11 mouse cellular contexts compared by ENCODE assay signal in the genomic region with DNA sequence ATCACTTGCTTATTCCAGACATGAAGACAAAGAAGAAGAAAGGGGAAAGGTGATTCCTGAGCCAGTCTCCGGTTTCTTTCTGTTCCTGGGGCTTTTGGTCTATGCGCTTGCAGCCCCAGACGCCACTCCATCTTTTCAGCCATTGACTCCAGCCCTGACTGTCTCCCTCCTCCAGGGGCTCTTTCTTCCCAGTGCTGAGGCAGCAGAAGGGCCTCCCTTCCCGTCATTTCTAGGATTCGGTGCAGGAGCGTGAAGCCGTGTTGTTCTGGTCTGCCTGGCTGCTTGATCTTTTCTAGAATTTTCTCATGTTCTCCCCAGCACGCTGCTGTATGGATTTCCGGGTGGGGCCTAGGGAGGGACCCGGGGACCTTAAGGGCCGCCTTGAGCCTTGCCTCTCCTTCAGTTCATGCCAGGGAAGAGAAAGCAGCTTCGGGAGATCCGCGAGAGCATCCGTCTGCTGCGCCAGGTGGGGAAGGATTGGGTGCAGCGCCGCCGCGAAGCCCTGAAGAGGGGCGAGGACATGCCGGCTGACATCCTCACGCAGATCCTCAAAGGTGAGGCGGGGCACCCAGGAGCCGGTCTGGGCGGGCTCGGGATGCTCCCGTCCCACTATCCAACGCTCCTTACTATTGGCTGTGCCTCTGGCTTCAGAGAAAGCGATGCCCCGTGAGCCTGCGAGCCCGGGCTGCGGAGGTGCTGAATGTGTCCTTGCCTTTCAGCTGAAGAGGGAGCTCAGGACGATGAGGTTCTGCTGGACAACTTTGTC. TPM values are rescaled to one million over a fixed set of nuclear protein-coding genes. Genes with fewer than 3 reads are reported as not detected.
A peak's percentile ranks its signal among the peaks of the same experiment; 100 is the strongest.
DNase-seq lines count a peak whose midpoint lies in the region; ATAC-seq and TF ChIP-seq lines count a peak whose summit lies in the region.
"Had no signal": no experiment of that assay in that cellular context is flagged by ENCODE, and none has a peak within 500 bp of the region (broad histone marks: within the 10 kb centered on the region; RNA-seq: fewer than 3 reads in every experiment).

No protein-coding gene starts in this region.

- H3K4me3 ChIP-seq in heart, embryonic 16.5 days (ENCODE audit: low read length), result peak overlapping the region; percentile 16; the same call in 1 of the 2 replicates
- no peak overlapping the region for H3K4me3 ChIP-seq in heart, adult 2 months
- H3K4me3 ChIP-seq in embryonic facial prominence, embryonic 12.5 days, result peak overlapping the region; percentile 33
- H3K4me3 ChIP-seq in hindbrain, embryonic 15.5 days, result peak overlapping the region; percentile 10
- peak overlapping the region; percentile 12; the same call in 1 of the 2 replicates for H3K4me3 ChIP-seq in midbrain, postnatal 0 days (ENCODE audit: low read depth, low read length)

- intact Hi-C loops in heart, adult 2 months (cut with DNase I), result no loop called here

- no peak for TF ChIP-seq CTCF in heart, adult 2 months (IDR thresholded peaks at IDR 0.05)
- TF ChIP-seq CTCF in midbrain, postnatal 0 days (IDR thresholded peaks at IDR 0.05), result no peak

- H3K4me1 ChIP-seq in heart, embryonic 16.5 days (ENCODE audit: control insufficient read depth, insufficient read depth, low read length), result peaks cover 3% of the 10 kb centered on the region; the same call in 1 of the 2 replicates
- no peaks in the 10 kb centered on the region for H3K4me1 ChIP-seq in heart, adult 2 months (ENCODE audit: control insufficient read depth, insufficient read depth, low read length)
- peaks cover 9% of the 10 kb centered on the region for H3K4me1 ChIP-seq in embryonic facial prominence, embryonic 12.5 days
- H3K4me1 ChIP-seq in hindbrain, embryonic 15.5 days (replicated peaks), result peaks cover 9% of the 10 kb centered on the region
- no peaks in the 10 kb centered on the region for H3K4me1 ChIP-seq in midbrain, postnatal 0 days (ENCODE audit: insufficient read depth, low read length)

- no peak overlapping the region for H3K27ac ChIP-seq in heart, embryonic 16.5 days (ENCODE audit: low read length)
- H3K27ac ChIP-seq in heart, adult 2 months, result no peak overlapping the region
- no peak overlapping the region for H3K27ac ChIP-seq in embryonic facial prominence, embryonic 12.5 days
- 0 out of 2 replicates have a peak overlapping the region, but pooled peaks have one; percentile 30 for H3K27ac ChIP-seq in hindbrain, embryonic 15.5 days (replicated peaks)
- H3K27ac ChIP-seq in midbrain, postnatal 0 days (ENCODE audit: low read depth, low read length), result no peak overlapping the region

- H3K9ac ChIP-seq in heart, embryonic 16.5 days (ENCODE audit: low read length), result no peak overlapping the region
- no peak overlapping the region for H3K9ac ChIP-seq in heart, adult 2 months (ENCODE audit: low read depth, low read length)
- peak overlapping the region; percentile 45 for H3K9ac ChIP-seq in embryonic facial prominence, embryonic 12.5 days
- no peak overlapping the region for H3K9ac ChIP-seq in hindbrain, embryonic 15.5 days
- peak overlapping the region; percentile 39 for H3K9ac ChIP-seq in midbrain, postnatal 0 days (replicated peaks; ENCODE audit: low read length, poor library complexity, severe bottlenecking)

- H3K4me2 ChIP-seq in heart, embryonic 16.5 days (ENCODE audit: low read depth, low read length), result peak overlapping the region; percentile 47
- H3K4me2 ChIP-seq in embryonic facial prominence, embryonic 12.5 days (replicated peaks), result peak overlapping the region; percentile 53
- peak overlapping the region; percentile 46 for H3K4me2 ChIP-seq in hindbrain, embryonic 15.5 days
- peak overlapping the region; percentile 39 for H3K4me2 ChIP-seq in midbrain, postnatal 0 days (ENCODE audit: low read depth, low read length, poor library complexity, severe bottlenecking)

- ATAC-seq in heart, embryonic 16.5 days (replicated peaks; ENCODE audit: extremely low read depth, insufficient read depth, low FRiP score), result no peak
- ATAC-seq in embryonic facial prominence, embryonic 12.5 days (ENCODE audit: insufficient number of reproducible peaks, insufficient read depth, low FRiP score, low TSS enrichment), result no peak; the same call in 1 of the 2 replicates
- ATAC-seq in hindbrain, embryonic 15.5 days (ENCODE audit: low FRiP score, low read depth), result no peak; the same call in 1 of the 2 replicates
- ATAC-seq in midbrain, postnatal 0 days (ENCODE audit: low FRiP score), result 0 out of 2 replicates have a peak, but pooled peaks have one; percentile 23
- no peak for ATAC-seq in megakaryocyte progenitor cell, adult 5-6 weeks (replicated peaks; ENCODE audit: poor library complexity)

- H3K79me2 ChIP-seq in heart, adult 2 months (replicated peaks; ENCODE audit: control insufficient read depth, insufficient read depth, low read length), result no peaks in the 10 kb centered on the region

- no peak for TF ChIP-seq POLR2A in heart, adult 2 months (IDR thresholded peaks at IDR 0.05; ENCODE audit: insufficient read depth, low read depth, low read length)

- peaks cover 33% of the 10 kb centered on the region for H3K27me3 ChIP-seq in heart, embryonic 16.5 days (ENCODE audit: control insufficient read depth, insufficient read depth, low read length)
- peaks cover 2% of the 10 kb centered on the region; the same call in 1 of the 2 replicates for H3K27me3 ChIP-seq in heart, adult 2 months (ENCODE audit: control insufficient read depth, insufficient read depth, low read length)
- H3K27me3 ChIP-seq in embryonic facial prominence, embryonic 12.5 days, result peaks cover 41% of the 10 kb centered on the region
- peaks cover 19% of the 10 kb centered on the region for H3K27me3 ChIP-seq in hindbrain, embryonic 15.5 days
- H3K27me3 ChIP-seq in midbrain, postnatal 0 days (ENCODE audit: insufficient read depth, low read length), result peaks cover 10% of the 10 kb centered on the region

- no peaks in the 10 kb centered on the region for H3K36me3 ChIP-seq in heart, embryonic 16.5 days (ENCODE audit: control insufficient read depth, insufficient read depth)
- no peaks in the 10 kb centered on the region for H3K36me3 ChIP-seq in heart, adult 2 months (ENCODE audit: control insufficient read depth, insufficient read depth, low read length)
- H3K36me3 ChIP-seq in embryonic facial prominence, embryonic 12.5 days, result no peaks in the 10 kb centered on the region
- no peaks in the 10 kb centered on the region for H3K36me3 ChIP-seq in hindbrain, embryonic 15.5 days
- no peaks in the 10 kb centered on the region for H3K36me3 ChIP-seq in midbrain, postnatal 0 days (ENCODE audit: insufficient read depth, low read length)

- no peak for DNase-seq in heart, adult 2 months
- no peak for DNase-seq in midbrain, postnatal 0 days (ENCODE audit: low spot score)
- DNase-seq in layer of hippocampus, postnatal 10 days (ENCODE audit: low spot score in 2 of 2), result no peak
- no peak for DNase-seq in Muller cell, postnatal 12 days (ENCODE audit: inconsistent ontology term)
- DNase-seq: spleen, adult 18-20 months had no signal

- no peaks in the 10 kb centered on the region for H3K9me3 ChIP-seq in heart, embryonic 16.5 days (replicated peaks; ENCODE audit: control insufficient read depth, low read length)
- H3K9me3 ChIP-seq in embryonic facial prominence, embryonic 12.5 days, result no peaks in the 10 kb centered on the region
- no peaks in the 10 kb centered on the region for H3K9me3 ChIP-seq in hindbrain, embryonic 15.5 days
- H3K9me3 ChIP-seq in midbrain, postnatal 0 days (ENCODE audit: low read length), result no peaks in the 10 kb centered on the region

- WGBS in heart, embryonic 16.5 days, result 13% methylated on average over 35 of the region's 35 CpGs
- 17% methylated on average over 35 of the region's 35 CpGs for WGBS in heart, adult 2 months
- WGBS in embryonic facial prominence, embryonic 12.5 days, result 6% methylated on average over 35 of the region's 35 CpGs
- WGBS in hindbrain, embryonic 15.5 days, result 10% methylated on average over 35 of the region's 35 CpGs
- 16% methylated on average over 35 of the region's 35 CpGs for WGBS in midbrain, postnatal 0 days

- TF ChIP-seq EP300 in heart, adult 2 months (IDR thresholded peaks at IDR 0.05; ENCODE audit: insufficient read depth, low read depth, low read length), result no peak

RNA-seq across cellular contexts. Expression of gene Eml1, which starts 18.2 kb away (rescaled TPM):
- 84.9 and 87.0 TPM in 2 replicates for polyA plus RNA-seq in heart, embryonic 16.5 days (2015; fragmentation: Nextera tagmentation; extraction: Ambion mirVana)
- total RNA-seq in heart, adult 2 months (2021), result 10 to 100 TPM; 73.5 to 84.7 TPM
- polyA plus RNA-seq in heart, adult 2 months (2012; rRNA removed), result 68.7 and 112 TPM in 2 replicates
- polyA plus RNA-seq in embryonic facial prominence, embryonic 12.5 days (2016; fragmentation: Nextera tagmentation; extraction: Ambion mirVana), result 58.4 and 63.1 TPM in 2 replicates
- polyA plus RNA-seq in hindbrain, embryonic 15.5 days (2015; fragmentation: Nextera tagmentation; extraction: Ambion mirVana), result 58.2 and 60.4 TPM in 2 replicates
- total RNA-seq in midbrain, postnatal 0 days (2014; rRNA removed), result 43.9 and 52.0 TPM in 2 replicates
- 34.0 and 37.4 TPM in 2 replicates for polyA plus RNA-seq in midbrain, postnatal 0 days (2015; fragmentation: Nextera tagmentation; extraction: Ambion mirVana)
- total RNA-seq in layer of hippocampus, postnatal 10 days (2021), result 10 to 100 TPM; 43.5 to 51.0 TPM
- 0.07 TPM in 1 of 2 replicates, not detected in the other for total RNA-seq in megakaryocyte progenitor cell, adult 5-6 weeks (2015)
- total RNA-seq in megakaryocyte progenitor cell, adult 5-6 weeks (2017), result not detected in 2 replicates
- total RNA-seq: hematopoietic stem cell, adult 5-6 weeks; MEL had no signal

RNA-seq across cellular contexts. Expression of gene Cyp46a1, which starts 18.4 kb away (rescaled TPM):
- polyA plus RNA-seq in heart, embryonic 16.5 days (2015; fragmentation: Nextera tagmentation; extraction: Ambion mirVana), result 4.9 TPM in 2 replicates
- under 1 TPM; 0.41 to 0.47 TPM for total RNA-seq in heart, adult 2 months (2021)
- polyA plus RNA-seq in heart, adult 2 months (2012; rRNA removed), result 1.3 and 1.8 TPM in 2 replicates
- 5.9 and 7.4 TPM in 2 replicates for polyA plus RNA-seq in embryonic facial prominence, embryonic 12.5 days (2016; fragmentation: Nextera tagmentation; extraction: Ambion mirVana)
- 30.8 and 32.2 TPM in 2 replicates for polyA plus RNA-seq in hindbrain, embryonic 15.5 days (2015; fragmentation: Nextera tagmentation; extraction: Ambion mirVana)
- total RNA-seq in midbrain, postnatal 0 days (2014; rRNA removed), result 33.2 and 36.0 TPM in 2 replicates
- 52.0 and 55.3 TPM in 2 replicates for polyA plus RNA-seq in midbrain, postnatal 0 days (2015; fragmentation: Nextera tagmentation; extraction: Ambion mirVana)
- 100 to 1,000 TPM in 1 of 2 experiments, 10 to 100 TPM in 1; 89.7 to 103 TPM for total RNA-seq in layer of hippocampus, postnatal 10 days (2021)
- total RNA-seq in megakaryocyte progenitor cell, adult 5-6 weeks (2015), result 0.10 and 0.51 TPM in 2 replicates
- total RNA-seq in megakaryocyte progenitor cell, adult 5-6 weeks (2017), result not detected in 2 replicates
- total RNA-seq: MEL had no signal

RNA-seq across cellular contexts. Expression of gene Hhipl1, which starts 46.5 kb away (rescaled TPM):
- polyA plus RNA-seq in heart, embryonic 16.5 days (2015; fragmentation: Nextera tagmentation; extraction: Ambion mirVana), result 0.84 and 0.95 TPM in 2 replicates
- total RNA-seq in heart, adult 2 months (2021), result 1 to 10 TPM; 1.2 to 1.5 TPM
- 1.6 and 1.8 TPM in 2 replicates for polyA plus RNA-seq in heart, adult 2 months (2012; rRNA removed)
- polyA plus RNA-seq in embryonic facial prominence, embryonic 12.5 days (2016; fragmentation: Nextera tagmentation; extraction: Ambion mirVana), result 1.0 and 1.1 TPM in 2 replicates
- polyA plus RNA-seq in hindbrain, embryonic 15.5 days (2015; fragmentation: Nextera tagmentation; extraction: Ambion mirVana), result 2.7 and 2.9 TPM in 2 replicates
- 9.3 and 10.4 TPM in 2 replicates for total RNA-seq in midbrain, postnatal 0 days (2014; rRNA removed)
- polyA plus RNA-seq in midbrain, postnatal 0 days (2015; fragmentation: Nextera tagmentation; extraction: Ambion mirVana), result 2.7 and 2.9 TPM in 2 replicates
- total RNA-seq in layer of hippocampus, postnatal 10 days (2021), result 1 to 10 TPM; 6.3 to 7.4 TPM
- not detected in 2 replicates for total RNA-seq in megakaryocyte progenitor cell, adult 5-6 weeks (2015)
- total RNA-seq in megakaryocyte progenitor cell, adult 5-6 weeks (2017), result not detected in 2 replicates
- total RNA-seq: hematopoietic stem cell, adult 5-6 weeks; MEL had no signal

Comparison
In these comparisons a context has a peak if more than half of its experiments do, and no peak if none do; other contexts are left out.
1. H3K9ac ChIP-seq: peak in embryonic facial prominence, embryonic 12.5 days (single experiment) and midbrain, postnatal 0 days (single experiment); none in heart, embryonic 16.5 days (single experiment), heart, adult 2 months (single experiment) and hindbrain, embryonic 15.5 days (single experiment).
2. Peak in every context shown above with its lines, with median percentiles within 50 percentile points of each other: H3K4me2 ChIP-seq.